Mouse (Mus musculus) thymus, postnatal 36 days (tissue): ENCODE results near the gene Olfr1274-ps.
"Not testable (repeated sequence)": the region's sequence is repeated elsewhere in the genome, so short reads cannot be mapped to it uniquely, and the experiment has no call there.

Experiments used
- DNase-seq, 2 experiments: peaks; one replicate each; pipeline ENCODE4 v3.0.0; 2022; ENCODE audit warnings: mixed read lengths in 2 of 2

Gene Olfr1274-ps

DNA sequence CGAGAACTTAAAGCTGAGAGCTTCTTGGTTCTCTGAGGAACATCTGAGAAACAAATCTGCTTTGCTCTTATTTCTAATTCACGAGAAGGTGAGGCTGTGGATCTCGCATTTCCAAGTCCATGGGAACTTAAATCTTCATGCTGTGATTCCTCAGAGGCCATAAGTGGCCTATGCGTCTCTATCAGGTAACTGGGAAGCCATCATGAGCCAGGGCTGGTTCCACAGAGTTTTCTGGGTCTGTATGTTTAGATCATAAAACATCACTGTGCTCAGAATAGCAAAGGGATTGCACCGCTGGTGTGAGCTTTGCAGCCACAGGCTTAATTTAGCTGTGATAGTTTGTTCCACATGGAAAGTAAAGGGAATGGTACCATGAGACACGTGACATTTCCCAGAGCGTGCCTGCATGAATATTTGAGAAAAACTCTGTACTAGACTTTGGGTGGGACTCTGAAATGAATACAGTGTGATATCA is at the start of gene Olfr1274-ps:
Olfr1274-ps (plus strand) TSS at position 51 of the 475 bp plus-strand sequence.
- DNase-seq: not testable (repeated sequence)

- not testable (repeated sequence) for DNase-seq
These were observed 47.4 kb upstream of the Olfr1274-ps start for GRCm38 (mm10) chr2:90351047-90351446.

DNA sequence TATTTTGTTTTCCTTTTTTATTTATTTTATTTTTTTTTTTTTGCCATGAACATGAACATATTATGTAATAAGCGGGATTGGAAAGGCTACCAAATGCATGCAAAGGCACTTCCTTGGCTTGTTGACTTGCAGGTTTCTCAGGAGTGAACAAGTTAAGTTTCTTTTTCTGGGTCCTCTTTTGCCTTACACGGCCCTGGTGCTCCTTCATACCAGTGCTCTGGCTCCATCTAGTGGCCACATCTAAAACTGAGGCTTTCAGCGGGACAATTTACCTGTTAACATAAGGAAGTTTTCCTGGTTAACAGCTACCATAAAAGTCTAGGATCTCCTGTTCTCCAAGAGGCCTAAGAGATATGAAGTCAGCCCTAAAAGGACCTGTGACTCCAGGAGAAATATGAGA is 46.9 kb upstream of the Olfr1274-ps start:
- not testable (repeated sequence) for DNase-seq

DNA sequence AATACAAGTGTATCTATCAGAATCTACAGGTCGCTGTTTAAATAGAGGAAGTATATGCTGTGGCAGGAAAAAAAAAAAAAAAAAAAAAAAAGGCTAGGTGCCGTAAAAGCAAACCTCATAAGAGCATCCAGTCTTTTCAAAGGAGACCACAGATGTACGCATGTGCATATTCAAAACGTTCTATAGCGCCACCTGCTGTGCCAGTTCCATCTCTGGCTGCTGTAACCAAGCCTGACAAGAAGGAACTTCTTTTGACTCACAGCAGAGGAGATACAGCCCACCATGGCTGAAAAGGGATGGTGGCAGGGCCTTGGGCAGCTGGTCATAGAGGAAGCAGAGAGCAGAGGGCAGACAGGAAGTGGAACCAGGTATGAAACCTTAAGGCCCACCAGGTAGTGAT is 39.3 kb upstream of the Olfr1274-ps start:
- DNase-seq: not testable (repeated sequence)

- not testable (repeated sequence) for DNase-seq
These were observed 38.3 kb upstream of the Olfr1274-ps start for GRCm38 (mm10) chr2:90360199-90360598.

GRCm38 (mm10) chr2:90414110-90414821 is 15.8 kb downstream of the Olfr1274-ps start:
- DNase-seq: not testable (repeated sequence)

- DNase-seq: not testable (repeated sequence)
These were observed 23.8 kb downstream of the Olfr1274-ps start for GRCm38 (mm10) chr2:90422282-90422681.

- DNase-seq: not testable (repeated sequence)
These were observed 26.5 kb downstream of the Olfr1274-ps start for GRCm38 (mm10) chr2:90424937-90425336.

DNA sequence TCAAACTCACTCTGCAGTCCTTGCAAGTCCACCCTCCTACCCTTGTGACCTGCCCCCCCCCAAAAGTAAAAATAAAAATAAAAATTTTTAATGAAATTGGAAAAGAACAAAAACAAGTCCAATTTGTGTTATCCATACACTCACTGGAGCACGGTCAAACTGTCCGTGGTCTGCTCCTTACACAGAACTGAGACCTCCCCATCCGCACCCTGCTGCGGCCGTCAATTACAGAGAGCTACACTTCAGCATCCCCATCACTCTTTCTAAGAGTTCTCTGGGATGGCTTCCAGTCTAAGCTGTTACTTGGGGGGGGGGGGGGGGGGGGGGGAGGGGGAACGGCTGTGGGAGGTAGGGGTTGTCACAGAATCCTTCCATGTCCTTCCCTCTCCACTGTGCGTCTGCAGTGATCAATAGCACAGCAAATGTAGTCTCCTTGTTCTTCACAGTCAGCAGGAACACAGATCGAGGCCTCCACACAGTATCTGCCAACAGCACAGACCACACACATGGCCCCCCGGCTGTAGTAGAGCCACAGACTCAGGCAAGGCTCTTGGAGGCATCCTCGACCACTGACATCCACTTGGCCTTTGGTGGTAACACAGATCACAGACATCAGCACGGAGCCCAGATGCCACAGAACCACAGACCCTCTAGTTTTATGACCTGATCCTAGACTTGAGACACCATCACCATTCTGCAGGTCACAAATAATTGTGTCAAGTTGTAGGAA is 30.7 kb downstream of the Olfr1274-ps start:
- DNase-seq: not testable (repeated sequence)

- DNase-seq: not testable (repeated sequence)
These were observed 31.3 kb downstream of the Olfr1274-ps start for GRCm38 (mm10) chr2:90429782-90430181.

- DNase-seq: not testable (repeated sequence)
These were observed 39.0 kb downstream of the Olfr1274-ps start for GRCm38 (mm10) chr2:90437453-90437852.

DNA sequence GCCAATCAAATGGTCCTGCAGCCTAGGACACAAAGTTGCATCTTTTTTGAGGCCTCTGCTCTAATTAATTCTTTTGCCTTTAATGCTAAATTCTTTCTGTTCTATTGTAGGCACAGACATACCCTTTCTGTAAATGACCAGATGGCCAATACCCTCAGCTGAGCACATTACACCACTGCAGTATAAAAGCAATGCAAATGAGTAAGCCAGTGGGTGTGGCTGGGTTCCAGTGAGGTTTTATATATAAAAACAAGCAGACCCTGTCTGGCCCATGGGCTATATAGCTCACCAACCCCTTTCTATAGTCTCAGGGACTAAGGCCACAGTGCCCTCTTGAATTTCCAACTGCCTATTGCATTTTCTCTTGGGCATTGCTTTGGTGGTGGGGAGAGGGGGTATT is 41.7 kb downstream of the Olfr1274-ps start:
- not testable (repeated sequence) for DNase-seq

DNA sequence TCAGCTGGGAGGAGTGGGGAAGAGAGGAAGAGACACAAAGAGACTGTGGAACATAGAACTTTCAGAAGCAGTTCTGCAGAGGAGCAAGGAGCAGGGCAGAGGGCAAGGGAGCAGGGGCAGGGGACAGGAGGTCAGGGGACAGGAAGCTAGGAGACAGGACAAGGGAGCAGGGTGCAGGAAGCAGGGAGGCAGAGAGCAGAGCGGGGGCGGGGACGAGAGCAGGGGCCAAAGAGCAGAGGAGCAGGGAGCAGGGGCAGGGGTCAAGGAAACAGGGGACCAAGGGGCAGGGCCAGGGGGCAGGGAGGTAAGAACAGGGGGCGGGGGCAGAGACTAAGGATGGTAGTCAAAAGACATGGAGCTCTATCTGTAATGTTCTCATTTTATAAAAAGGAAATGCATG is 43.3 kb downstream of the Olfr1274-ps start:
- DNase-seq: not testable (repeated sequence)

DNA sequence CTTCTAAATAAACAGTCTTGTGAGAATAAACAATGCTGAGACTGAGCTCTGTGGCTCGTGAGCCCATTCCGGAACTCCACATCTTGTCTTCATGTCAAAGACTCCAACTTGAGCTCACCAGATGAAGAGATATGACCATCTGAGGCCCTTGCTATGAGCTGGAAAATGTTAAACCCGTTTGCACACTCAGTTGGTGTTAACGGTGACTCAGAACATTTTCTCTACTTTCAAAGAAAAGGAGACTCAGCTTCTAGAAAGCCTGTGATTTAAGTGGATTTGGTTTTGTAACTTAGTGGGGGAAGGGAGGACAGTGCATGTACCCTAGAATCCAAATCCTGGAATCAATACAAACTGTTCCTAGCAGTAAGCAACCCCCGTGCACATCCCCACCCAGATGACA is 45.3 kb downstream of the Olfr1274-ps start:
- no peak for DNase-seq

- no peak for DNase-seq
These were observed 50.7 kb downstream of the Olfr1274-ps start for GRCm38 (mm10) chr2:90448967-90449740.

DNA sequence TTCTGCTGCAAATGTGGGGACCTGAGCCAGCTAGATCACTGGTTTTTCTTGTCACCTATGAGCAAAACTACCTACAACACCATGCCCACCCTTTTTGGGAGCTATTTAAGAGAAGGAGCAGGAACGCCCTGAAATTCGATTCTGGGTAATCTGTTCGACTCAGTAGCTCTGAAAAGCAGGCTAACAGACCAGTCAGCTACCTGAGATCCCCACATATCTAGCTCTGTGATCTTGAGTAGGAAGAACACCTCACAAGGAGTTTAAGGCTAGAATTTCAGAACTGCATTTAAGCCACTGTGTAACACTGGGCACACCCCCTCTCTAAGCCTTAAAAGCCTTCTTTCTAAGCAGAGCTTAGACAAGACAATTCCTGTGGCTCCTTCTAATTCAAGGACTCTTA is 53.9 kb downstream of the Olfr1274-ps start:
- DNase-seq: no peak
